Mouse (Mus musculus): ENCODE data around the gene Sdf2l1.

The Sdf2l1 gene

DNA sequence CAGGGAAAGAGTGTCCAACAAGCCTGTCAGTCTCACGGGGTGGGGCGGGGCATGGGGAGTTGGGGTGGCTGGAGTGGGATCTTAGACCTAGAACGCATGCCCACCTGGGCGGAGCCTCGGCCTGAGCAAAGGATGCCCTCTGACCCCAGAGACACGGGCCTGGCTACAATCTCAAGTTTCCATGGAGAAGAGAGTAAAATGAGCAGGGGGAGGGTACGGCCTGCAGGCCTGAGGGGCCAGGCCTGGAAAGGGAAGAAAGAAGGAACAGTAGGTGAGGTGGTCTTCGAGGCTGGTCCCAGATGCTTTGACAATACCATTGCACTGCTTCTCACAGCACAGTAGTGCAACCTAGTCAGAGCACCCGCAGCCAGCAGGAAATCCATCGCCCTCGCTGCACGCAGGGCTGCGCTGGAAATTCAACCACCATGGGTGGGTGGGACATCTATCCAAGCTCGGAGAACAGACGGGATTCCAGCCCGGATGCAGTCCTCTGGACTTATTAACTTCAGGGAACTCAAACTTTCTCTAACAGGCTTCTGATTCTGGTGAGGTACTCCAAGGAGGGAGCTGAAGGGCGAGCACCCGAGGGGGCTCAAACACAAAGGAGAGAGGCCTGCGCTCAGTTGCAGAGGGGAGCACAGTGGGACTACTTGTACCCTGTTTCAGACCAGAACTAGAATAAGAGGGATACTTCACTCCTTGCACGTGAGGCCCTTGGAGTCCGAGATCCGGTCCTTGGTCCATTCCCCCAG lies 7.9 kb downstream of the Sdf2l1 start:
- no peak for DNase-seq (ENCODE audit: low read depth, low spot score)

DNA sequence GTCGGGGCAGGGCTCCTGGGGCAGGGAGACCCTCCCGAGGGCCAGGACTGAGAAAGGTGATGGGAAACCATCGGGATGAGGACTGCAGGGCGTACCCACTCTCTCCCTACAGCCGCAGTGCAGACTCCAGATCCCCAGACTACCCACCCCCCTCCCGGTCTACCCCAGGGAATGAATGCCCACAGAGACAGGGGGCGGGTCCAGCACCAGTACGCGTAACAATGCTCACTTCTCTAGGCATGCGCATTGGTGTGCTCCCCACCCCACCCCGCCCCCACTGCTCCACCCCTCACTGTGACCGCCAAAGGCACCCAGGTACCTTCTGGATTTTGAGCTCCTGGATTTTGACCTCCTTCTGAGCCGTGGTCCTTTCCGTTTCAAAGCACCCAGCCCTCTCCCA lies 10.6 kb downstream of the Sdf2l1 start:
- DNase-seq (ENCODE audit: low read depth, low spot score) = no peak

DNA sequence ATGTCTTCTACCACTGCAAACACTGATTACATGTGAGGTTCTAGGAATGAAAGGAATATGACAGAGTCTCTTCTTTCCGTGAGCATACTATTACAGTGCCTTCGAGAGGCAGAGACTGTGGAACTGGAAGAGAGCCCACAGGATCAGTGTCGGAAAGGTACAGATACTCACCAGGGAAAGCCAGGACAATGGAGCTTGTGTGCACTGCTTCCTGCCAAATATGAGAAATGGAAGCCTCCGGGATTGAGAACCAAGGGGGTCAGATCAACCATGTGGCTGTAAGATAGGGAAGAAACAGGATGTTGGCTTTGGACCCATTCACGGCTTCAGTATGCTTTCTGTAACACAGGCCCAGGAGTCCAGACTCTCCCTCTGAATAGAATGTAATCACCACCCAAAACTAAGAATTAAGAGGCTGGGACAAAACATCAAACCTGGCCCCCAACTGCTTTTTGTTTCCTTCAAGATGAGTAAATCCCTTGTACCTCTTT lies 14.8 kb downstream of the Sdf2l1 start:
- DNase-seq (ENCODE audit: low read depth, low spot score) = no peak

- peak; percentile 72 for DNase-seq (ENCODE audit: low read depth, low spot score)
These were observed 21.1 kb downstream of the Sdf2l1 start, which contains the start of gene Ppil2 for GRCm38 (mm10) chr16:17110771-17111743. Ppil2 (minus strand) TSS chr16:17111257.

GRCm38 (mm10) chr16:17104600-17104999 lies 27.6 kb downstream of the Sdf2l1 start:
- DNase-seq (ENCODE audit: low read depth, low spot score) = no peak

- DNase-seq (ENCODE audit: low read depth, low spot score) = no peak
These were observed 29.5 kb downstream of the Sdf2l1 start for GRCm38 (mm10) chr16:17102630-17103220.

GRCm38 (mm10) chr16:17096938-17097337 lies 35.2 kb downstream of the Sdf2l1 start:
- no peak for DNase-seq (ENCODE audit: low read depth, low spot score)

DNA sequence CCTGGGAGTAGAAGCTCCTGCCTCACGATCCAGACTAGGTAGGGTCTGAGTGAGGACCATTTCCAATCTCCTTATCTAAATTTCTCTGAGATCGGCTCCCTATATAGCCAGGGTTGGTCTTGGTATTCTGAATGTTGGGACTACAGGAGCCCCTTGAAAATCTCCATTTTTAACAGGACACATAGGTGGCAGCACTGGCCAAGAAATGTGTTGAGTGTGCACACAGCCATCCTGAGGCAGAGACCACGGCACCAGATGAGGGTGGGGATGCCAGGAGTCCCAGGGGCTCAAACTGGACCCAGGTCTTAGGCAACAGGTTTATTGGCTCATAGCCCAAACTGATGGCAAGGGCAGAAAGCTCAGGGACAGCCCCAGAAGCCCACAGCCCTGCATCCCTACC lies 43.8 kb downstream of the Sdf2l1 start:
- no peak for DNase-seq (ENCODE audit: low read depth, low spot score)

GRCm38 (mm10) chr16:17086669-17087193 lies 45.5 kb downstream of the Sdf2l1 start:
- DNase-seq (ENCODE audit: low read depth, low spot score) = no peak

DNA sequence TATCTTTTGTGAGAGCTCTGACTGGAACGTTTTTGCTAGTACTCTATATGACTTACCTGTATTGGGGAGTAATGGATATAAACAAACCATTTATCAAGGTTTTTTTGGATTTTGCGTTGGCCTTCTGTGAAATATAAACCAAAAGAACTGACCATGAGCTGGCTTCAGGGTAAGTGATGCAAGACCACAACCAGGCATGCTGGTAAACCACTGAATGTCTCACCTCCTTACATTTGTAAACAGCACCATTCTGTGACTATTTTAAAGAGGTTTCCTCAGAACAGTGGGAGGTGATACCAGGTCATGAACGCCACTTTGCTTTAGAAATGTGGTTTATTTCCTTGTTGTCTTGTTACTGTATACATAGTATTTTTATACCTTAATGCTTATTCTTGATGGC lies 45.9 kb downstream of the Sdf2l1 start:
- no peak for DNase-seq (ENCODE audit: low read depth, low spot score)

DNA sequence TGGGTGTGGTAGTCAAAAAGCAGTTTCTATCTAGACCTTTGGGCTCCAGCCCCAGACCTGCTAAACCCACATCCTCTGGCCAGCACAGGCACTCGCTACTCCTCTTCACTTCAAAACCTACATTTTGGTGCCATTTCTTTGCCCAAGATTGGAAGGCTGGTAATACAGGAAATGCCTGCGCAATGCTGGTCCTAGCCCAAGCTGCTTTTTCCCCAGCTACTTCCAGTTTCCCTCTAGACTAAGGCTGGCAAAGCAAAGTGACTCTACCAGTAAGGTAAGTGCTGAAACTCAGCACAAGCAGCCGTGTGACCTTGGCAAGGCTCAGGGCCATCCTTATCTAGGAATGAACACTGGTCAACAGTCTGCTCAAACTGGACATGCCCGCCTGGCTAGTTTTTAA lies 46.5 kb downstream of the Sdf2l1 start:
- DNase-seq (ENCODE audit: low read depth, low spot score) = no peak

- DNase-seq (ENCODE audit: low read depth, low spot score) = no peak
These were observed 49.9 kb downstream of the Sdf2l1 start for GRCm38 (mm10) chr16:17082121-17082792.

All from retina, postnatal 7 days (tissue).